Mouse (Mus musculus) bone marrow macrophage, adult 2 months (primary cell): ENCODE data around the gene Gins2.

Source experiments
- CTCF ChIP-seq: IDR thresholded peaks from 2 replicates; pipeline ENCODE4 v1.5.1; 2012; ENCODE audit warnings: low read depth, mild to moderate bottlenecking, low read length, moderate library complexity
- POLR2A ChIP-seq: IDR thresholded peaks from 2 replicates; pipeline ENCODE4 v1.6.1; 2012; ENCODE audit warnings: mild to moderate bottlenecking, low read depth, low read length, borderline replicate concordance

GRCm38 (mm10) chr8:120623608-120624007, 34.5 kb upstream of the Gins2 start:
- TF ChIP-seq POLR2A (no peak), CTCF (no peak)
